Mouse (Mus musculus): ENCODE data around the gene Tsc22d1.

Gene Tsc22d1

DNA sequence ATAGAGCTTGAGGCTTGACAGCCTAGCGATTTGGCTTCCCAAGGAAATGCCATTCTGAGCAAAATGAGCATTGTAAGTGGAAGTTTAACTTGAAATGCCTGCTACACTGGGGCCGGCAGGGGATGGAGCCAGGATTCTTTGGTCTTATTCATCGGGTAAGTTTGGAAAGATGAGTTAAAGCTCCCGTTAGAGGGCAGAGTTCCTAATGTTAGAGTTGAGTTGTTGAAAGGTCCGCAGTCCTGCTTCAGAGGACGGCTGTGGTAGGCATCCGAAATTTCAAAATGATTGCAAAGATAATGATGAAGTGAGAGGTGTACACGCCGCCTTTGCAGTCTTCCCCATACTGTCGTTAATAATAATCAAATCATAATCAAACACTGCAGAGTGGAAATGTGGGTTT is 27.4 kb downstream of the Tsc22d1 start:
- in situ Hi-C loops (cut with MboI), result no loop called here

GRCm38 (mm10) chr14:76448987-76449386 is 34.2 kb downstream of the Tsc22d1 start:
- in situ Hi-C loops (cut with MboI), result no loop called here

GRCm38 (mm10) chr14:76451011-76451410 is 36.2 kb downstream of the Tsc22d1 start:
- in situ Hi-C loops (cut with MboI), result loop anchor here (25.0 kb wide), 1 partner anchor 289 kb away; no protein-coding TSS in a partner anchor

GRCm38 (mm10) chr14:76452751-76453360 is 38.1 kb downstream of the Tsc22d1 start:
- in situ Hi-C loops (cut with MboI), result loop anchor here (25.0 kb wide), 1 partner anchor 291 kb away; no protein-coding TSS in a partner anchor

- in situ Hi-C loops (cut with MboI), result loop anchor here (25.0 kb wide), 1 partner anchor 292 kb away; no protein-coding TSS in a partner anchor
Measured at GRCm38 (mm10) chr14:76454673-76455072, 39.9 kb downstream of the Tsc22d1 start.

DNA sequence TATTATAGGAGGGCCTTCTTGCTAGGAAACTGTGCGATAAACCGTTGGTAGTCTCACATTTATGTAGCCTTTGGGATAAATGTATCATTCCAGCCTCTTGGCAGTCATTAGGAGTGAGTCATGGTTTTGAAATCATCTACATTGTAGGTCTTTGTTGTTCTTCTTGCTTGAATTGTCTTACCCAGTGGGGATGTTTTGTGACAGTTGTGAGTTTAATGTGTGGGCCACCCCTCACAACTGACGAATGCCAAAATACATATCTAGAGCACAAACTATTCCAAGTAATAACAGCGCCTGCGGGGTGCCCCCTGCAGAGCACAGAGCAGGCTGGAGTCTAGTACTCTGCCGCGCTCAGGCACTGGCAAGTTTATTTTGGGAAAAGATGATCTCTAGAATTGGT is 40.4 kb downstream of the Tsc22d1 start:
- in situ Hi-C loops (cut with MboI), result loop anchor here (25.0 kb wide), 1 partner anchor 293 kb away; no protein-coding TSS in a partner anchor

- in situ Hi-C loops (cut with MboI), result loop anchor here (25.0 kb wide), 1 partner anchor 295 kb away; no protein-coding TSS in a partner anchor
Measured at GRCm38 (mm10) chr14:76457696-76458095, 42.9 kb downstream of the Tsc22d1 start.

DNA sequence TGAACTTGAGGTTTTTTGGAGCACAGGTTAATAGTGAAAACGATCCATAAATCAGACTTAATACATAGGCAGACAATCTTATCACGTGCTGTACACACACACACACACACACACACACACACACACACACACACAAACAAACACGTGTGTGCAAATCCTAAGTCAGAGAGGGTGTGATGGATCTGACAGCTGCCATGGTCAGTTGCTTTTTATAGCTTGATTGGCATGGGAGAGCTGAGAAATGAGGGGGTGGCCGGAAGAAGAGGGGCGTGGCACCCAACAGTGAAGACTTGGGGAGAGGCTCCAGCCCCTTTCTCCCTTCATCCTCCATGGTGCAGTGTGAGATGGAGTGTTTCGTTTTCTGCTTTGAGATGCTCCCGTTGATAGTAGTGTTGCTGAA is 45.4 kb downstream of the Tsc22d1 start:
- in situ Hi-C loops (cut with MboI), result loop anchor here (25.0 kb wide), 1 partner anchor 298 kb away; no protein-coding TSS in a partner anchor

- in situ Hi-C loops (cut with MboI), result loop anchor here (25.0 kb wide), 1 partner anchor 299 kb away; no protein-coding TSS in a partner anchor
Measured at GRCm38 (mm10) chr14:76461182-76461775, 46.5 kb downstream of the Tsc22d1 start.

DNA sequence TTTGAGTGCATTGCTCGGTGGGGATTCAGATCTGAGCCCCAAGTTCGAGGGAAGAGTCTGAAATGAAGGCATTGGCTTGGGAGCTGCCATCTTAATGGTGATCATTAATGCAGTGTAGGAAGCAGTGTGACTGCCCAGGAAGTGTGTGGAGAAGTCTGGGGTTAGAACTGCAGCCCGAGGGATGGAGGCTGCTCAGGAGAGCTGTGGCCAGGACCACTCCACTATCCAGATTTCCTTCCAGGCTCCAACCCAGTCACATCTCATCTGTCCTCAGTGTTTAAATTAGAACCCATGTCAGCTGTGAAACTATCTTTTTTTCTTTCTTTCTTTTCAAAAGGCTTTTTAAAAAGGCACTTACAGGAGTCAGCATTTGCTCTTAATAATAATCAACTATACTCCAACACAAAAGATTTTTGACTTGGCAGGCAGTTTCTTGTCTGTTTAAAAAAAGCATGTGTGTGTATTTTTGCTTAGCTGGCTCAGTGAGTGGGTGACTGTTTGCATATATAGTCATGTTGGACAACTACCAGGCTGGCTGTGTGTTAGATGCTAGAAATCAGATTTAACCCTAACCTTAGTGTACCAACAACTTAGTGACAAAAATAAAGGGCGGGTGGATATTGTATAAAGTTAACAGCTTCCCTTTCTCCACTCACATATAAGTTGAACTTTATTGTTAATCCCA is 48.8 kb downstream of the Tsc22d1 start:
- in situ Hi-C loops (cut with MboI), result loop anchor here (25.0 kb wide), 1 partner anchor 301 kb away; no protein-coding TSS in a partner anchor

- in situ Hi-C loops (cut with MboI), result loop anchor here (25.0 kb wide), 1 partner anchor 303 kb away; no protein-coding TSS in a partner anchor
Measured at GRCm38 (mm10) chr14:76464967-76465366, 50.2 kb downstream of the Tsc22d1 start.

GRCm38 (mm10) chr14:76466641-76467323 is 52.0 kb downstream of the Tsc22d1 start:
- in situ Hi-C loops (cut with MboI), result loop anchor here (25.0 kb wide), 1 partner anchor 304 kb away; no protein-coding TSS in a partner anchor

DNA sequence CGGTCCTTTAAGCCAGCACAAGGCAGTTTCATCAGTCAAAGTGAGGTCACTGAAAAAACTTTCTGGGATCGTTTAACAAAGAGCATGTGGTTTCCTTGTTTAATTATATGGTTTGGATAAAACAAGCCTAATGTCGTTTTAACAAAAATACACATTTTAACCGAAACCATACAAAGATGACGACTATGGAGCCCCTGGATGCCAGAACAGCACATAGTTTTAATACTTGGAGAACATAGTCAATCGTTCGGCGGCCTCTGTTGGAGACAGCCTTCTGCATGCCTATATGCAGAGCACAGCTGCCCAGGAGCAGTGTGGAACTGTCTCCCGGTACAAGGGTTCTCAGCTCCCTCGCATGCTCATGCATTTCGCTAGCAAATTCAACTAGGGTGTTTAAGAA is 53.2 kb downstream of the Tsc22d1 start:
- in situ Hi-C loops (cut with MboI), result loop anchor here (25.0 kb wide), 1 partner anchor 306 kb away; no protein-coding TSS in a partner anchor

DNA sequence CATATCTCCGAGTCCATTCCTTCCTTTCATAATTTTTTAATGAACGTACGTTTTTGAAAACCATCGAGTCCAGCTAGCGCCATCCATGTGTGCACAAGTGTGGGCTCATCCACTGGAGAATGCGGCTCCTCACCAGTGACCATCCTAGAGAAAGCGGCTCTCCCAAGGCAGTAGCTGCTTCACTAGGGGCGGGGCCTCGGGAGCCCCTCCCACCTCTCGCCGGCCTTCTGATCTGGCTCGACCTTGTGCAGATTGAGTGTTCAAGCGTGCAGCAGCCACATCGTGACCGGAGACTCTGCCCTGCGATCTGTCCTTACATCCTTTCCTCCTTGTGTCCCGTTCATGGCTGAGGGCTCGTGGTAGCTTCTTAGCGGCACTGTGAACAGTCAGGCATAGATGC is 56.5 kb downstream of the Tsc22d1 start:
- in situ Hi-C loops (cut with MboI), result loop anchor here (25.0 kb wide), 1 partner anchor 309 kb away; no protein-coding TSS in a partner anchor

DNA sequence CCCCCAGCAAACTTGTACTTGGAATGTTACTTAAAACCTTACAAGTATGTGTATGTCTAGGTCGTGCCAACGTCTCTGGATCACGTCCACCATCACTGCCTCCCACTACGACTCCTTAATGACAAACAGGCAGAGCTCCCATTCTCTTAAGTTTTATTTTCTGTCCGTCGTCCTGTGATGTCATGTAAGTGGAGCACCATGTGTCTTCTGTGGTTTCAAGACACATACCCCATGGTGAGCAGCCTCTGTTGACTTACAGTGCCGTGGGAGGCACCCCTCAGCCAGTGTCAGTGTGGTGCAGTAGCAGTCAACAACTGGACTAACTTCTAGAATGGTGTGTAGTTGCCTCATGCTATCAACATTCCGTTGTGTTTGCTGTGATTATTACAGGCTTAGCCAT is 57.7 kb downstream of the Tsc22d1 start:
- in situ Hi-C loops (cut with MboI), result loop anchor here (25.0 kb wide), 1 partner anchor 310 kb away; no protein-coding TSS in a partner anchor

DNA sequence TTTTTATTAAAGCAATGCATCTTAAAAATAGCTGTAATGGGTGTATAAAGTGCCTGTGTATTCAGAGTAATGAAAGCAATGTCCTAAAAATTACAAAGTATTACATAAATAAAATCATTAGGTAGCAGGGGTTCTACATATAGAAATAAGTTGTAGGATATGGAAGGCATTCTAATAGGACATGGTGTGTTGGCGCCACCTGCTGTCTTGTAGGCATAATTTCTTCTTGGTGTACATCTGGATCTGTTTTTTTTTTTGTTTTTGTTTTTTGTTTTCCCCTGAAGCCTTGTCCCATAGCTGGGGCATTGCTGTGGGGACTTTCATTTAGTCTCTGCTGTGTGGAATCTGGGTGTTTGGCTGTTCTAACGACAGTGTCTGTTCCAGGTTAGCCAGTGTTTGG is 58.6 kb downstream of the Tsc22d1 start:
- in situ Hi-C loops (cut with MboI), result loop anchor here (25.0 kb wide), 1 partner anchor 311 kb away; no protein-coding TSS in a partner anchor

DNA sequence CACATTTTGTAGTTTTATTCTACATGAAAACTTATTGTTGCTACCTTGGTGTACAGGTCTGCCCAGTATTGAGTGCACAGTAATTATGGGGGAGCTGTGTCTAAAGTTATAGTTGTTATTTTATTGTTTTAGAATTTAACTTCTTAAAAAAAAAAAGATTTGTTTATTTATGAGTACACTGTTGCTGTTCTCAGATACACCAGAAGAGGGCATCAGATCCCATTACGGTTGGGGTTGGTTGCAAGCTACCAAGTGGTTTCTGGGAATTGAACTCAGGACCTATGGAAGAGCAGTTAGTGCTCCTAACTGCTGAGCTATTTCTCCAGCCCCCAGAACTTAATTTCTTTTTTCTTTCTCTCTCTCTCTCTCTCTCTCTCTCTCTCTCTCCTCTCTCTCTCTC is 59.4 kb downstream of the Tsc22d1 start:
- in situ Hi-C loops (cut with MboI), result loop anchor here (25.0 kb wide), 1 partner anchor 312 kb away; no protein-coding TSS in a partner anchor

GRCm38 (mm10) chr14:76476770-76477169 is 62.0 kb downstream of the Tsc22d1 start:
- in situ Hi-C loops (cut with MboI), result no loop called here

GRCm38 (mm10) chr14:76478076-76478475 is 63.3 kb downstream of the Tsc22d1 start:
- in situ Hi-C loops (cut with MboI), result no loop called here

- in situ Hi-C loops (cut with MboI), result no loop called here
Measured at GRCm38 (mm10) chr14:76478616-76479015, 63.9 kb downstream of the Tsc22d1 start.

DNA sequence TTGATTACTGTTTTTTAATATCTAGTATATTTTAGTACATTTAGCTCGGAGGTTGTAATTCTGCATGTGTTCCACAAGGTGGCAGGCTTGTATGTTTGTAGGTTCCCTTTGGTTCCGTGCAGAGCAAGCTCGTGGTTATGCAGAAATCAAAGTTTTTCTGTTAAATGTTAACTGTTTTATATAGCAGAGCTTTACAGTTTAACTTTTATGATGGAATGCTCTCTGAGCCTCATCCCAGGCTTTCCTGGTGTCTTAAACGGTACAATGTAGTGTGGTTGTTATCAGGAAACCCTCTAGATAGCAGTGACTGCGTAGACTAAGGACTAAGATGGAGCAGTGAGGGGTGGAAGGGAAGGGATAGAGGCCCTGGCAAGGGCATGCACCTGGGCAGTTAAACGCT is 65.1 kb downstream of the Tsc22d1 start:
- in situ Hi-C loops (cut with MboI), result loop anchor here (10.0 kb wide), 1 partner anchor 535 kb away; no protein-coding TSS in a partner anchor
